Mouse (Mus musculus): ENCODE measurements around the gene Taf5l. TPM values are rescaled to one million over a fixed set of nuclear protein-coding genes. Genes with fewer than 3 reads are reported as not detected.

Taf5l gene
- polyA plus RNA-seq (2015; fragmentation: Nextera tagmentation; extraction: Ambion mirVana): 15.0 and 15.1 TPM in 2 replicates

GRCm38 (mm10) chr8:124021237-124022227 lies at the start of gene Taf5l, which contains the start of gene Urb2:
TSS of gene Taf5l (minus strand) at chr8:124021397.
TSS of gene Urb2 (plus strand) at chr8:124021508.
- peak; percentile 91 for ATAC-seq
- Histone ChIP-seq H3K4me3 (ENCODE audit: low read depth, low read length) (peak within 1 kb of the TSS; percentile 95), H3K4me1 (ENCODE audit: insufficient read depth) (peaks cover 29% of the 10 kb centered on the region), H3K27ac (ENCODE audit: low read depth) (peak within 1 kb of the TSS; percentile 95), H3K9me3 (ENCODE audit: low read length) (no peaks in the 10 kb centered on the region), H3K9ac (replicated peaks) (peak within 1 kb of the TSS; percentile 93), H3K27me3 (ENCODE audit: insufficient read depth, low read length) (no peaks in the 10 kb centered on the region), H3K4me2 (ENCODE audit: low read depth, low read length) (peak within 1 kb of the TSS; percentile 76), H3K36me3 (replicated peaks; ENCODE audit: insufficient read depth, low read length) (peaks cover 18% of the 10 kb centered on the region)
- DNase-seq: peak; percentile 94
- TF ChIP-seq CTCF (IDR thresholded peaks at IDR 0.05; ENCODE audit: low read depth) (no peak), EP300 (IDR thresholded peaks at IDR 0.05; ENCODE audit: low read depth) (no peak)
- WGBS (ENCODE audit: insufficient replicate concordance): under 1% methylated on average over 54 of the region's 74 CpGs

GRCm38 (mm10) chr8:124070363-124071324 lies 49.4 kb upstream of the Taf5l start:
- Histone ChIP-seq H3K4me2 (ENCODE audit: low read depth, low read length) (no peak overlapping the region), H3K27me3 (ENCODE audit: insufficient read depth, low read length) (no peaks in the 10 kb centered on the region), H3K9me3 (ENCODE audit: low read length) (no peaks in the 10 kb centered on the region), H3K27ac (ENCODE audit: low read depth) (no peak overlapping the region), H3K4me3 (ENCODE audit: low read depth, low read length) (no peak overlapping the region), H3K4me1 (ENCODE audit: insufficient read depth) (no peaks in the 10 kb centered on the region; the same call in 1 of the 2 replicates), H3K9ac (replicated peaks) (no peak overlapping the region), H3K36me3 (replicated peaks; ENCODE audit: insufficient read depth, low read length) (no peaks in the 10 kb centered on the region)
- ATAC-seq (no peak; the same call in 1 of the 2 replicates), DNase-seq (no peak)
- no peak for TF ChIP-seq CTCF (IDR thresholded peaks at IDR 0.05; ENCODE audit: low read depth)
- no peak for TF ChIP-seq EP300 (IDR thresholded peaks at IDR 0.05; ENCODE audit: low read depth)
- WGBS (ENCODE audit: insufficient replicate concordance): 42% methylated on average over 18 of the region's 18 CpGs

GRCm38 (mm10) chr8:124067059-124067750 lies 46.0 kb upstream of the Taf5l start:
- H3K4me1 ChIP-seq (ENCODE audit: insufficient read depth): no peaks in the 10 kb centered on the region; the same call in 1 of the 2 replicates
- DNase-seq: no peak
- H3K4me3 ChIP-seq (ENCODE audit: low read depth, low read length): no peak overlapping the region
- H3K27ac ChIP-seq (ENCODE audit: low read depth): no peak overlapping the region
- no peak overlapping the region for H3K4me2 ChIP-seq (ENCODE audit: low read depth, low read length)
- no peaks in the 10 kb centered on the region for H3K9me3 ChIP-seq (ENCODE audit: low read length)
- no peak overlapping the region for H3K9ac ChIP-seq (replicated peaks)
- no peaks in the 10 kb centered on the region for H3K36me3 ChIP-seq (replicated peaks; ENCODE audit: insufficient read depth, low read length)
- no peak for TF ChIP-seq CTCF (IDR thresholded peaks at IDR 0.05; ENCODE audit: low read depth)
- TF ChIP-seq EP300 (IDR thresholded peaks at IDR 0.05; ENCODE audit: low read depth): no peak
- H3K27me3 ChIP-seq (ENCODE audit: insufficient read depth, low read length): no peaks in the 10 kb centered on the region
- ATAC-seq: no peak
- WGBS (ENCODE audit: insufficient replicate concordance): 67% methylated on average over 4 of the region's 4 CpGs

GRCm38 (mm10) chr8:124066325-124067058 lies 45.3 kb upstream of the Taf5l start:
- DNase-seq: no peak

More at GRCm38 (mm10) chr8:124066325-124067058, 45.3 kb upstream of the Taf5l start:
- Histone ChIP-seq H3K4me3 (ENCODE audit: low read depth, low read length) (no peak overlapping the region), H3K36me3 (replicated peaks; ENCODE audit: insufficient read depth, low read length) (no peaks in the 10 kb centered on the region), H3K4me2 (ENCODE audit: low read depth, low read length) (no peak overlapping the region), H3K27ac (ENCODE audit: low read depth) (no peak overlapping the region), H3K9me3 (ENCODE audit: low read length) (no peaks in the 10 kb centered on the region), H3K27me3 (ENCODE audit: insufficient read depth, low read length) (no peaks in the 10 kb centered on the region), H3K9ac (replicated peaks) (no peak overlapping the region), H3K4me1 (ENCODE audit: insufficient read depth) (no peaks in the 10 kb centered on the region; the same call in 1 of the 2 replicates)
- WGBS (ENCODE audit: insufficient replicate concordance): 36% methylated on average over 4 of the region's 4 CpGs
- ATAC-seq: no peak
- TF ChIP-seq EP300 (IDR thresholded peaks at IDR 0.05; ENCODE audit: low read depth) (no peak), CTCF (IDR thresholded peaks at IDR 0.05; ENCODE audit: low read depth) (no peak)

Data from liver, postnatal 0 days (tissue).